Mouse (Mus musculus) thymus, adult 2 months (tissue): Measurements from ENCODE around the gene Sept8.

Experiments
- CTCF ChIP-seq: fragments of 200-500 bp; IDR thresholded peaks from 2 replicates; pipeline ENCODE4 v1.5.1; 2012; ENCODE audit warnings: mild to moderate bottlenecking, control low read depth, low read length, moderate library complexity, borderline replicate concordance; ENCODE audit not compliant: control insufficient read depth, poor library complexity, insufficient read depth; ENCODE audit errors: extremely low read depth
- POLR2A ChIP-seq: fragments of 200-500 bp; IDR thresholded peaks from 2 replicates; pipeline ENCODE4 v1.6.1; 2012; ENCODE audit warnings: mild to moderate bottlenecking, low read length, control low read depth, moderate library complexity; ENCODE audit not compliant: control insufficient read depth, poor library complexity, insufficient read depth; ENCODE audit errors: extremely low read depth

DNA sequence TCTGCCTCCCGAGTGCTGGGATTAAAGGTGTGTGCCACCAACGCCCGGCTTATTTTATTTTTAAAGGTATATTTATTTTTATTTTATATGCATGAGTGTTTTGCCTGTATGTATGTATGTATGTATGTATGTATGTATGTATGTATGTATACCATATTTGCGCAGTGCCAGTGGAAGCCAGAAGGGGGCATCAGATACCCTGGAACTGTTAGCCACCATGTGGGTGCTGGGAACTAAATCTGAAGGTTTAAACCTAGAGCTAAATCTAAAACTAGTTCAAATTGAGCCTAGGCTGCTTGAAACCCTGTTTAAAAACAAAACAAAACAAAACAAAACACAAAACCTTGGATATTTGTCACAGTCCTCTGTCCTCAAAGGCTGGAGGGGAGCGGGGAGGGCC, 30.1 kb upstream of the Sept8 start:
- TF ChIP-seq CTCF (no peak), POLR2A (no peak)
